Mouse (Mus musculus) forebrain, postnatal 0 days (tissue): ENCODE data around the gene Skint10. TPM values are rescaled to one million over a fixed set of nuclear protein-coding genes. Genes with fewer than 3 reads are reported as not detected.

Experiments
- ATAC-seq: fragments of 200-750 bp; cut with Nextera tagmentation; 2 replicates; pipeline ENCODE4 v1.8.0; 2017; ENCODE audit warnings: mild to moderate bottlenecking, moderate library complexity
- DNase-seq: peaks from one replicate; pipeline ENCODE4 v3.0.0-alpha.2; 2015
- H3K27ac ChIP-seq: fragments of 300-500 bp; sonication (generic); 2 replicates; pipeline ENCODE4 v1.5.1; 2014; ENCODE audit warnings: low read depth, mild to moderate bottlenecking, antibody characterized with exemption, low read length, moderate library complexity, mixed read lengths
- H3K27me3 ChIP-seq: fragments of 300-500 bp; sonication (generic); 2 replicates; pipeline ENCODE4 v1.6.1; 2014; ENCODE audit warnings: mild to moderate bottlenecking, low read length, mixed read lengths; ENCODE audit not compliant: insufficient read depth
- H3K36me3 ChIP-seq: fragments of 300-500 bp; sonication (generic); 2 replicates; pipeline ENCODE4 v1.6.1; 2014; ENCODE audit warnings: mild to moderate bottlenecking, moderate library complexity; ENCODE audit not compliant: insufficient read depth
- H3K4me1 ChIP-seq: fragments of 300-500 bp; sonication (generic); 2 replicates; pipeline ENCODE4 v1.6.1; 2014; ENCODE audit warnings: antibody characterized with exemption; ENCODE audit not compliant: insufficient read depth
- H3K4me2 ChIP-seq: fragments of 300-500 bp; sonication (generic); 2 replicates; pipeline ENCODE4 v1.6.1; 2014; ENCODE audit warnings: low read depth, mild to moderate bottlenecking, moderate library complexity
- H3K4me3 ChIP-seq: fragments of 300-500 bp; sonication (generic); 2 replicates; pipeline ENCODE4 v1.5.1; 2014; ENCODE audit warnings: low read depth, low read length, mixed read lengths
- H3K9ac ChIP-seq: fragments of 300-500 bp; sonication (generic); 2 replicates; pipeline ENCODE4 v1.6.1; 2014; ENCODE audit warnings: mild to moderate bottlenecking
- H3K9me3 ChIP-seq: fragments of 300-500 bp; sonication (generic); 2 replicates; pipeline ENCODE4 v1.6.1; 2016; ENCODE audit warnings: low read length
- CTCF ChIP-seq: sonication (generic); IDR thresholded peaks from 2 replicates; pipeline ENCODE4 v1.5.1; 2016; ENCODE audit warnings: antibody characterized with exemption, control low read depth, low read depth
- WGBS: fragments of 180-500 bp; shearing (Covaris S2); extraction: QIAGEN DNeasy Blood & Tissue Kit; methylation state at CpG from one replicate; pipeline ENCODE4 v1.1.7; 2014; 5-methylcytosine and 5-hydroxymethylcytosine counted together
- polyA plus RNA-seq: library from polyadenylated mRNA; unstranded; fragments of >200 nt; fragmentation: Nextera tagmentation; extraction: Ambion mirVana; gene quantifications from 2 replicates; pipeline ENCODE4 v1.2.1, GENCODE M21; 2015
- total RNA-seq: library from RNA; depleted of rRNA; stranded (reverse); fragments of >200 nt; gene quantifications from 2 replicates; pipeline ENCODE4 v1.2.3, GENCODE M21; 2014; rRNA removed

Gene Skint10
- total RNA-seq (not detected in 2 replicates), polyA plus RNA-seq (not detected in 2 replicates)

DNA sequence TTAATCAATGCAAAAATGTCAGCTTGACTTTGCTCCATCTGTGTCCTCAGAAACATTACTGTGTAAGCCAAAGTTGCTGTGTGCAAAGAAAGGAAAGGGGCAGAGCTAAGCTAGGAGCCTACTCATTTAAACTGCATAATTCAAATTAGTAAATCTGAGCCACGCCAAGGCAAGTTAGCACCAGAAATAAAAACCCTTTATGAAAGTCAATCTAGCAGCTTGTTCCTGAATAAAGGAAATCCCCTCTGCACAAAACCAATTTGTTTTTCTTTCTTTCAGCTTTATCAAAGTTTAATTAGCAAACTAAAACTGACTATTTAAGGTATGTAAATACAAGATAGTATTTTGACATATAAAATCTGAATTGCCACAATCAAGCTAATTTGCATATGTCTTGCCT, at the start of gene Skint10:
Skint10 (minus strand) TSS at position 101 of the 400 bp plus-strand sequence.
- Histone ChIP-seq H3K9ac (no peak within 1 kb of the TSS), H3K4me2 (no peak within 1 kb of the TSS), H3K4me1 (no peaks in the 10 kb centered on the region), H3K27me3 (no peaks in the 10 kb centered on the region), H3K36me3 (no peaks in the 10 kb centered on the region), H3K27ac (no peak within 1 kb of the TSS), H3K4me3 (no peak within 1 kb of the TSS), H3K9me3 (0 out of 2 replicates have a peak, but pooled peaks cover 10% of the 10 kb centered on the region)
- ATAC-seq (no peak), DNase-seq (no peak)
- no peak for TF ChIP-seq CTCF
- 73% methylated on average over 1 of the region's 1 CpGs for WGBS

DNA sequence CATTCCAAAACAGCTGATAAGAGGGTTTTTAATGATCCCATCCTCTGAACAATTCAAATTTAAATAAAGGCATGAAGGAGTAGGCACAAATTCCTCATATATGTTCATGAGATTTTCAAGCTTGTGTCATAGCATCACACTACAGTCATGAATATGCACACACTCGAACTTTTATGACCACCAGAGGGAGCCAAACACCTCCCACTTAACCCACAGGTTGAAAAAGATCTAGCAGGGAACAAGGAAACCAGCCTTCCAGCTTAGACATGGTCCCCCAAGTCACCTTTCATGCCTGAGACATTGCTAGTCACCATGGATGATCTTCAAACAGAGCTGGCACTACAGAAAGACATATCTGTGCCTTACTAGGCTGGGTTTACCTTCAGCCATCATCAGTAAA, 16.0 kb upstream of the Skint10 start:
- no peak overlapping the region for H3K27ac ChIP-seq
- no peaks in the 10 kb centered on the region for H3K4me1 ChIP-seq
- no peak overlapping the region for H3K4me3 ChIP-seq
- DNase-seq: no peak
- WGBS: 4% methylated on average over 1 of the region's 1 CpGs
- no peaks in the 10 kb centered on the region for H3K36me3 ChIP-seq
- peaks cover 25% of the 10 kb centered on the region; the same call in 1 of the 2 replicates for H3K9me3 ChIP-seq
- TF ChIP-seq CTCF: no peak
- no peak overlapping the region for H3K4me2 ChIP-seq
- H3K27me3 ChIP-seq: no peaks in the 10 kb centered on the region
- H3K9ac ChIP-seq: no peak overlapping the region
- no peak for ATAC-seq

Other genes with a start within 250 kb of the Skint10 start
- not detected in 2 replicates for gene Skint2, start 217.7 kb downstream of the Skint10 start, total RNA-seq
- not detected in 2 replicates for gene Skint2, start 217.7 kb downstream of the Skint10 start, polyA plus RNA-seq